Mouse (Mus musculus): Measurements from ENCODE around the gene Tubg2. TPM values are rescaled to one million over a fixed set of nuclear protein-coding genes. Genes with fewer than 3 reads are reported as not detected.

Tubg2 gene
- polyA plus RNA-seq, 1 experiment from 2014 or later = 2.3 TPM

Small RNA genes within 50 kb of the gene (microRNA-seq; reads per million reads assigned to microRNA genes)
- not detected for gene Gm27626

Other genes with a start within 250 kb of the Tubg2 start
- gene Stat3, start 216.4 kb upstream of the Tubg2 start, polyA plus RNA-seq (2016; fragmentation: Nextera tagmentation; extraction: Ambion mirVana) = 15.0 and 15.6 TPM in 2 replicates
- 16.1 and 16.6 TPM in 2 replicates for gene Cavin1, start 185.0 kb upstream of the Tubg2 start, polyA plus RNA-seq (2016; fragmentation: Nextera tagmentation; extraction: Ambion mirVana)
- gene Atp6v0a1, start 146.5 kb upstream of the Tubg2 start, polyA plus RNA-seq (2016; fragmentation: Nextera tagmentation; extraction: Ambion mirVana) = 34.5 and 36.9 TPM in 2 replicates
- gene Naglu, start 85.9 kb upstream of the Tubg2 start, polyA plus RNA-seq (2016; fragmentation: Nextera tagmentation; extraction: Ambion mirVana) = 8.2 and 9.3 TPM in 2 replicates
- gene Hsd17b1, start 77.5 kb upstream of the Tubg2 start, polyA plus RNA-seq (2016; fragmentation: Nextera tagmentation; extraction: Ambion mirVana) = 0.10 and 0.11 TPM in 2 replicates
- 51.4 and 53.3 TPM in 2 replicates for gene Coasy, start 73.3 kb upstream of the Tubg2 start, polyA plus RNA-seq (2016; fragmentation: Nextera tagmentation; extraction: Ambion mirVana)
- gene Mlx, start 68.6 kb upstream of the Tubg2 start, polyA plus RNA-seq (2016; fragmentation: Nextera tagmentation; extraction: Ambion mirVana) = 37.3 and 41.1 TPM in 2 replicates
- gene Psmc3ip, start 60.5 kb upstream of the Tubg2 start, polyA plus RNA-seq (2016; fragmentation: Nextera tagmentation; extraction: Ambion mirVana) = 78.1 and 96.4 TPM in 2 replicates
- 14.6 and 15.5 TPM in 2 replicates for gene Retreg3, start 36.0 kb upstream of the Tubg2 start, polyA plus RNA-seq (2016; fragmentation: Nextera tagmentation; extraction: Ambion mirVana)
- gene Tubg1, start 36.0 kb upstream of the Tubg2 start, polyA plus RNA-seq (2016; fragmentation: Nextera tagmentation; extraction: Ambion mirVana) = 143 and 145 TPM in 2 replicates
- gene Cntnap1, start 14.6 kb downstream of the Tubg2 start, polyA plus RNA-seq (2016; fragmentation: Nextera tagmentation; extraction: Ambion mirVana) = 0.12 and 0.16 TPM in 2 replicates
- 3.5 and 4.8 TPM in 2 replicates for gene Plekhh3, start 15.4 kb downstream of the Tubg2 start, polyA plus RNA-seq (2016; fragmentation: Nextera tagmentation; extraction: Ambion mirVana)
- not detected in 2 replicates for gene Ccr10, start 19.5 kb downstream of the Tubg2 start, polyA plus RNA-seq (2016; fragmentation: Nextera tagmentation; extraction: Ambion mirVana)
- gene Ezh1, start 70.6 kb downstream of the Tubg2 start, polyA plus RNA-seq (2016; fragmentation: Nextera tagmentation; extraction: Ambion mirVana) = 9.9 and 10.2 TPM in 2 replicates
- gene Ramp2, start 90.1 kb downstream of the Tubg2 start, polyA plus RNA-seq (2016; fragmentation: Nextera tagmentation; extraction: Ambion mirVana) = 54.8 and 57.3 TPM in 2 replicates
- gene Vps25, start 97.8 kb downstream of the Tubg2 start, polyA plus RNA-seq (2016; fragmentation: Nextera tagmentation; extraction: Ambion mirVana) = 128 and 129 TPM in 2 replicates
- 5.4 and 6.4 TPM in 2 replicates for gene Wnk4, start 104.7 kb downstream of the Tubg2 start, polyA plus RNA-seq (2016; fragmentation: Nextera tagmentation; extraction: Ambion mirVana)
- 0.77 and 1.0 TPM in 2 replicates for gene Cntd1, start 123.1 kb downstream of the Tubg2 start, polyA plus RNA-seq (2016; fragmentation: Nextera tagmentation; extraction: Ambion mirVana)
- gene Coa3, start 123.2 kb downstream of the Tubg2 start, polyA plus RNA-seq (2016; fragmentation: Nextera tagmentation; extraction: Ambion mirVana) = 186 and 194 TPM in 2 replicates
- 144 and 154 TPM in 2 replicates for gene Becn1, start 146.4 kb downstream of the Tubg2 start, polyA plus RNA-seq (2016; fragmentation: Nextera tagmentation; extraction: Ambion mirVana)
- gene Psme3, start 160.3 kb downstream of the Tubg2 start, polyA plus RNA-seq (2016; fragmentation: Nextera tagmentation; extraction: Ambion mirVana) = 207 and 217 TPM in 2 replicates
- gene Aoc2, start 169.2 kb downstream of the Tubg2 start, polyA plus RNA-seq (2016; fragmentation: Nextera tagmentation; extraction: Ambion mirVana) = 2.1 and 2.5 TPM in 2 replicates
- gene Aoc3, start 174.7 kb downstream of the Tubg2 start, polyA plus RNA-seq (2016; fragmentation: Nextera tagmentation; extraction: Ambion mirVana) = not detected in 2 replicates
- not detected in 2 replicates for gene G6pc, start 211.7 kb downstream of the Tubg2 start, polyA plus RNA-seq (2016; fragmentation: Nextera tagmentation; extraction: Ambion mirVana)

Measured in forebrain, embryonic 10.5 days (tissue).